Mouse (Mus musculus) CH12.LX (cell line): ENCODE measurements at regions not wholly inside any gene's neighbourhood (a gene's known extent, or its start where the extent isn't known, plus 50 kb on each side); places are given as distances from the start of the nearest gene placed in this dataset.

Experiments used
- CTCF ChIP-seq, 2 experiments: IDR thresholded peaks in 1 of 2; conservative IDR thresholded peaks in 1 of 2; 2 replicates each; pipeline ENCODE4 v1.5.1; 2011 to 2012; ENCODE audit warnings: low read depth in 2 of 2, low read length in 2 of 2, improper control_type of control experiment in 1 of 2, inconsistent platforms in 1 of 2, mild to moderate bottlenecking in 1 of 2, moderate library complexity in 1 of 2
- MEF2A ChIP-seq: IDR thresholded peaks from 2 replicates; pipeline ENCODE4 v1.6.1; 2014; ENCODE audit warnings: low read depth, mild to moderate bottlenecking, inconsistent platforms, low read length, improper control_type of control experiment, borderline replicate concordance
- POLR2A ChIP-seq: IDR thresholded peaks from 2 replicates; pipeline ENCODE4 v1.6.1; 2011; ENCODE audit warnings: low read depth, mild to moderate bottlenecking, improper control_type of control experiment, low read length
- POLR2AphosphoS2 ChIP-seq: IDR thresholded peaks from 2 replicates; pipeline ENCODE4 v1.6.1; 2011; ENCODE audit warnings: low read depth, low read length, improper control_type of control experiment

- TF ChIP-seq CTCF (conservative IDR thresholded peaks at IDR 0.05 in 1 of 2, IDR thresholded peaks at IDR 0.05 in 1 of 2; ENCODE audit: low read depth in 2 of 2, low read length in 2 of 2) (peak; percentile 58 to 63), MEF2A (no peak), POLR2A (no peak), POLR2AphosphoS2 (no peak)
These were observed 58.7 kb upstream of the Smad3 start for GRCm38 (mm10) chr9:63816540-63816939.
